Mouse (Mus musculus) liver, postnatal 0 days (tissue): ENCODE data around the gene Exosc8. TPM values are rescaled to one million over a fixed set of nuclear protein-coding genes. Genes with fewer than 3 reads are reported as not detected.
"Not testable (repeated sequence)": the region's sequence is repeated elsewhere in the genome, so short reads cannot be mapped to it uniquely, and the experiment has no call there.

ENCODE experiments used
- ATAC-seq: fragments of 200-750 bp; cut with Nextera tagmentation; 2 replicates; pipeline ENCODE4 v1.8.0; 2017; ENCODE audit warnings: mild to moderate bottlenecking, moderate library complexity
- DNase-seq: peaks from one replicate; pipeline ENCODE4 v3.0.0-alpha.2; 2016
- H3K27ac ChIP-seq: fragments of 300-500 bp; sonication (generic); 2 replicates; pipeline ENCODE4 v1.5.1; 2014; ENCODE audit warnings: antibody characterized with exemption, moderate library complexity, mild to moderate bottlenecking, low read depth
- H3K27me3 ChIP-seq: fragments of 300-500 bp; sonication (generic); 2 replicates; pipeline ENCODE4 v1.6.1; 2014; ENCODE audit warnings: low read length, control low read depth, mixed read lengths; ENCODE audit not compliant: insufficient read depth
- H3K36me3 ChIP-seq: fragments of 300-500 bp; sonication (generic); replicated peaks from 2 replicates; pipeline ENCODE4 v1.6.1; 2014; ENCODE audit warnings: mild to moderate bottlenecking, control low read depth, low read length, moderate library complexity, mixed read lengths; ENCODE audit not compliant: insufficient read depth
- H3K4me1 ChIP-seq: fragments of 300-500 bp; sonication (generic); 2 replicates; pipeline ENCODE4 v1.6.1; 2014; ENCODE audit warnings: antibody characterized with exemption, mild to moderate bottlenecking, control low read depth; ENCODE audit not compliant: insufficient read depth
- H3K4me2 ChIP-seq: fragments of 300-500 bp; sonication (generic); 2 replicates; pipeline ENCODE4 v1.6.1; 2014; ENCODE audit warnings: low read depth, mild to moderate bottlenecking, low read length, moderate library complexity, mixed read lengths
- H3K4me3 ChIP-seq: fragments of 300-500 bp; sonication (generic); 2 replicates; pipeline ENCODE4 v1.5.1; 2014; ENCODE audit warnings: low read depth, low read length
- H3K9ac ChIP-seq: fragments of 300-500 bp; sonication (generic); replicated peaks from 2 replicates; pipeline ENCODE4 v1.6.1; 2014; ENCODE audit warnings: mild to moderate bottlenecking, moderate library complexity
- H3K9me3 ChIP-seq: fragments of 300-500 bp; sonication (generic); 2 replicates; pipeline ENCODE4 v1.6.1; 2016; ENCODE audit warnings: mild to moderate bottlenecking, control low read depth, low read length, mixed read lengths
- CTCF ChIP-seq: sonication (generic); IDR thresholded peaks from 2 replicates; pipeline ENCODE4 v1.5.1; 2016; ENCODE audit warnings: antibody characterized with exemption, low read depth
- EP300 ChIP-seq: IDR thresholded peaks from 2 replicates; pipeline ENCODE4 v1.6.1; 2016; ENCODE audit warnings: antibody characterized with exemption, low read depth, mild to moderate bottlenecking
- WGBS: fragments of 180-500 bp; shearing (Covaris S2); extraction: QIAGEN DNeasy Blood & Tissue Kit; methylation state at CpG from one replicate; pipeline ENCODE4 v1.1.7; 2014; ENCODE audit not compliant: insufficient replicate concordance; 5-methylcytosine and 5-hydroxymethylcytosine counted together
- polyA plus RNA-seq: library from polyadenylated mRNA; unstranded; fragments of >200 nt; fragmentation: Nextera tagmentation; extraction: Ambion mirVana; gene quantifications from 2 replicates; pipeline ENCODE4 v1.2.1, GENCODE M21; 2015

The Exosc8 gene
- polyA plus RNA-seq, 1 experiment from 2014 or later, result 42.7 TPM

DNA sequence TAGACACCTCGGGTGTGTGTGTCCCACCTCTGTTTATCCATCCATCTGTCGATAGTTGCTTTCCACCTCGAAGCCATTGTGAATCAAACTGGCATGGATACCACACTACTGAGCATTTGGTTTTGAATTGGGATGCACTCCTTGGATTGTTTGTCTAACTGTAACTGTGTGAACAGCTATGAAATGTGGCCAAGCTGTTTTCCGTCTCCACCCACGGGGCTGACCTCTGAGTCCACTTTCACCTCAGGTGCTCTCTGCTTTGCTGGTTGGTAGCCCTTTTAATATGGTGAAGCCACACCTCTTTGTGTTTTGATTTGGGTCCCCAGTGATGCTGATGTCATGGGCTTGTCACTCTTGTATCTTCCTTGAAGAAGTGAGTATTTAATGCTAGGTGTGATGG, 31.6 kb upstream of the Exosc8 start:
- H3K4me3 ChIP-seq, result no peak overlapping the region
- no peaks in the 10 kb centered on the region for H3K36me3 ChIP-seq
- no peak overlapping the region for H3K9ac ChIP-seq
- no peaks in the 10 kb centered on the region for H3K9me3 ChIP-seq
- H3K27me3 ChIP-seq, result no peaks in the 10 kb centered on the region
- H3K27ac ChIP-seq, result no peak overlapping the region
- no peak for DNase-seq
- peaks cover 3% of the 10 kb centered on the region; the same call in 1 of the 2 replicates for H3K4me1 ChIP-seq
- H3K4me2 ChIP-seq, result no peak overlapping the region
- TF ChIP-seq CTCF (no peak), EP300 (no peak)
- 77% methylated on average over 5 of the region's 5 CpGs for WGBS
- ATAC-seq, result no peak

DNA sequence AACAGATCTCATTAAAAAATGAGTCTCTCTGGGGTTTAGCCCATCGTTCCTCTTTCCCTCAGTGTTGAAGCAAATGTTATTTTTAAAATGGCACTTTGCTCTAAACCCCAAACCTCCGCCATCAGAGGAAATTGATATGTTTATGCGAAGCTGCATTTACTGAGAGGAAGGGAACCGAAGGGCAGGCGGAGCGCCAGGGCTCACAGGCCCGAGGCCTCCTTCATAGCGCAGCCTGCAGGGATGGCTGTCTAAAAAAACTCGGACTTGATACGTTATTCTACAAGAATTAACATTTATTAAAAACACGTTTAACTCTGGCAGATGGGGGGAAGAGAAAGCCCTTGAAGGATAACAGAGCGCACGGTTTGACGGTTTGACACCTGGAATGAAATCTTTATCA, 30.8 kb upstream of the Exosc8 start:
- Histone ChIP-seq H3K9me3 (no peaks in the 10 kb centered on the region), H3K9ac (no peak overlapping the region), H3K36me3 (no peaks in the 10 kb centered on the region), H3K4me3 (no peak overlapping the region), H3K27me3 (no peaks in the 10 kb centered on the region), H3K27ac (no peak overlapping the region), H3K4me2 (no peak overlapping the region), H3K4me1 (peaks cover 3% of the 10 kb centered on the region; the same call in 1 of the 2 replicates)
- ATAC-seq (no peak), DNase-seq (no peak)
- WGBS, result 74% methylated on average over 14 of the region's 14 CpGs
- TF ChIP-seq CTCF, result no peak
- no peak for TF ChIP-seq EP300

DNA sequence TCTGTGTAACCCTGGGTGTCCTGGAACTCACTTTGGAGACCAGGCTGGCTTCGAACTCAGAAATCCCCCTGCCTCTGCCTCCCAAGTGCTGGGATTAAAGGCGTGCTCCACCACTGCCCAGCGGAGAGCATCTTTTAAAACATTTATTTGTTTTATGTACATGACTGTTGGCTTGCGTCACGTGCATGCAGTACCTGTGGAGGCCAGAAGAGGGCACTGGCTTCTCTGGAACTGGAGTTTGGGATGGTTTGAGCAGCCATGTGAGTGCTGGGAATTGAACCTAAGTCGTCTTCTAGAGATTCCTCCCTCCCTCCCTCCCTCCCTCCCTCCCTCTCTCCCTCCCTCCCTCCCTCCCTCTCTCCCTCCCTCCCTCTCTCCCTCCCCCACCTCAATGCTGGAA, 30.3 kb upstream of the Exosc8 start:
- not testable (repeated sequence) for H3K4me2 ChIP-seq, H3K36me3 ChIP-seq, DNase-seq, H3K27me3 ChIP-seq, H3K4me1 ChIP-seq, H3K27ac ChIP-seq, H3K9ac ChIP-seq, H3K9me3 ChIP-seq, ATAC-seq, H3K4me3 ChIP-seq
- TF ChIP-seq CTCF, result peak; percentile 43
- WGBS, result 83% methylated on average over 6 of the region's 6 CpGs

DNA sequence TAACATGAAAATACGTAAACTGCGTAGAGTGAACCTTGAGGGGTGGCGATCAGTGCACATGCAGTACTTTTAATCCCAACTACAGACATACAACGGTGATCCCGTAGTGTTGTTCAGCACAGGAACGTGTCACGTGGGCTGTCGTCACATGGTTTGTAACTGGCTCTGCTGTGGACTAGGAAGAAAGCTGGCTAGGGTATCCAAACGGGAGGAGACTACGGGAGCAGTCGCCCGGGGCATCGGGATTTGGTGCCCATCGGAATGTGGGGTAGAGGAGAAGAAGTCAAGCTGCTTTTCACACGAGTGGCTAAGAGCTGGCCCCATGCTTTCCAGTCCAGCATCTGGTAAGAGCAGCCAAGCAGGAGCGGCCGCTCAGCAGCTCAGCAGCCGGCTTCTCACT, 29.2 kb upstream of the Exosc8 start:
- WGBS, result 83% methylated on average over 18 of the region's 18 CpGs
- DNase-seq (no peak), ATAC-seq (no peak)
- no peak overlapping the region for H3K27ac ChIP-seq
- no peak overlapping the region for H3K9ac ChIP-seq
- H3K36me3 ChIP-seq, result no peaks in the 10 kb centered on the region
- H3K4me2 ChIP-seq, result no peak overlapping the region
- H3K27me3 ChIP-seq, result no peaks in the 10 kb centered on the region
- H3K4me1 ChIP-seq, result no peaks in the 10 kb centered on the region
- no peak for TF ChIP-seq CTCF
- no peak for TF ChIP-seq EP300
- no peak overlapping the region for H3K4me3 ChIP-seq
- H3K9me3 ChIP-seq, result no peaks in the 10 kb centered on the region

DNA sequence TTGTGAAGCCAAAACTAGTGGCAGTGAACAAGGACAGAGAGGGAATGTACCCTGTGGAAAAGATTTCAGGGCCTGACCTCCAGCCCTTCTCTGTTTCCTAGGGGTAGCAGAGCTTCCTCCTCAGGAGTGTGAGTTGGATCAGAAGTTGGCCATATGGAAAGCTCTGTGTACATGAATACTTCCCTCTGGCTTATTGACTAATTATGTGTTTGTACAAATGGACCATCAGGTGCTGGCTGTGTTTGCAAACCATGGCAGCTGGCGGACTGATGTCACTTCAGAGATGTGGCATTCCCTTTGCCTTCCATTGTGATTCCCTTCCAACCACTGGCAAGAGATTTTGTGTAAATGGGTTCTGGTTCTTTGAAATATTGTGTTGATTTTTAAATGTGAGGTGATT, 26.1 kb upstream of the Exosc8 start:
- 67% methylated on average over 1 of the region's 1 CpGs for WGBS
- Histone ChIP-seq H3K4me2 (no peak overlapping the region), H3K9ac (no peak overlapping the region), H3K4me1 (peaks cover 3% of the 10 kb centered on the region; the same call in 1 of the 2 replicates), H3K27ac (peak overlapping the region; percentile 88), H3K4me3 (no peak overlapping the region), H3K36me3 (no peaks in the 10 kb centered on the region), H3K27me3 (peaks cover under 1% of the 10 kb centered on the region; the same call in 1 of the 2 replicates), H3K9me3 (no peaks in the 10 kb centered on the region)
- ATAC-seq, result peak; percentile 61
- no peak for DNase-seq
- TF ChIP-seq CTCF (no peak), EP300 (no peak)

DNA sequence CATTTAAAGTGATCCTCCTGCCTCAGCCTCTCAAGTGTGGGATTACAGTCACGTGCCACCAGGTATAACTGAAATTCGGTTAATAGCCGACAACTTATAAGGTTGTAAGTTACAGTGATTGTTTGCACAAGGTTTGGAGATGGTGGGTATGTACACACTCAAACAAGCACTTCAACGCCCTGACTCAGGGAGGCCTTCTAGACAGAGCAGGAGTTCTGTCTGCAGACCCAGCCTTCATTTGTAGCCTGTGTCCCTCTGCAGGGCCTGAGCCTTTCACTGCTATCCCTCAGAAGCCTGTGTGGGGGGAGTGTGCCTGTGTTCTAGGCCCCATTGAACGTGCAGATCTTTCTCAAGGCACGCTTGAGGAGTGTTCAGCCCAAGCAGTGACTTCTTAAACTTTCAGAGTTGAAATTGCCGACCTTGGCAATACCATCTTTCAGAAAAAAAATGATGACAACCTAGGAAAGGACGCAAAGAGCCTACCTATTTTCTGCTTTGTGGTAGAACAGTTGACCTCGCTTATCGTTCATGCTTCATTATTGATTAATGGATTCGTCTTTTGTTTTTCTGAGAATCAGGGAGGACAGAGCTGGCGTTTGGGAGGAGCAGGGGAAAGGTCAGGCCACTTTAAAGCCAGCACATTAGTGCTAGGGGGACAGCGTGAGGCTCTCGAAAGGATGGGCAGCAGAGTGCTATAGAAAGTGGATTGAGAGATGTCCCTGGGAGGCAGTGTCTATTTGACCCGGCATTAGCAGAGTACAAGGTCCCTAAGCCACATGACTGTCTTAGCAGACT, 25.3 kb upstream of the Exosc8 start:
- peak; percentile 84 for ATAC-seq
- Histone ChIP-seq H3K4me3 (no peak overlapping the region), H3K9me3 (no peaks in the 10 kb centered on the region), H3K4me1 (peaks cover 3% of the 10 kb centered on the region; the same call in 1 of the 2 replicates), H3K36me3 (no peaks in the 10 kb centered on the region), H3K4me2 (no peak overlapping the region), H3K27ac (peak overlapping the region; percentile 88), H3K27me3 (peaks cover 8% of the 10 kb centered on the region; the same call in 1 of the 2 replicates), H3K9ac (no peak overlapping the region)
- TF ChIP-seq CTCF, result no peak
- peak; percentile 68 for TF ChIP-seq EP300
- 61% methylated on average over 15 of the region's 15 CpGs for WGBS
- no peak for DNase-seq
